Mouse (Mus musculus) bone marrow macrophage, adult 2 months (primary cell): ENCODE data around the gene Dennd5a.

Source experiments
- CTCF ChIP-seq: IDR thresholded peaks from 2 replicates; pipeline ENCODE4 v1.5.1; 2012; ENCODE audit warnings: low read depth, mild to moderate bottlenecking, low read length, moderate library complexity
- POLR2A ChIP-seq: IDR thresholded peaks from 2 replicates; pipeline ENCODE4 v1.6.1; 2012; ENCODE audit warnings: mild to moderate bottlenecking, low read depth, low read length, borderline replicate concordance

- TF ChIP-seq CTCF (no peak), POLR2A (no peak)
Observed at GRCm38 (mm10) chr7:109875598-109875997, 84.7 kb downstream of the Dennd5a start.
